Mouse (Mus musculus) embryo, embryonic 11.5 days (tissue): ENCODE data around the gene Hspg2.
"Not testable (repeated sequence)": the region's sequence is repeated elsewhere in the genome, so short reads cannot be mapped to it uniquely, and the experiment has no call there.

ENCODE experiments used
- DNase-seq: peaks from one replicate; pipeline ENCODE4 v3.0.0-alpha.2; 2012; ENCODE audit warnings: low read depth, low spot score

Hspg2 gene

DNA sequence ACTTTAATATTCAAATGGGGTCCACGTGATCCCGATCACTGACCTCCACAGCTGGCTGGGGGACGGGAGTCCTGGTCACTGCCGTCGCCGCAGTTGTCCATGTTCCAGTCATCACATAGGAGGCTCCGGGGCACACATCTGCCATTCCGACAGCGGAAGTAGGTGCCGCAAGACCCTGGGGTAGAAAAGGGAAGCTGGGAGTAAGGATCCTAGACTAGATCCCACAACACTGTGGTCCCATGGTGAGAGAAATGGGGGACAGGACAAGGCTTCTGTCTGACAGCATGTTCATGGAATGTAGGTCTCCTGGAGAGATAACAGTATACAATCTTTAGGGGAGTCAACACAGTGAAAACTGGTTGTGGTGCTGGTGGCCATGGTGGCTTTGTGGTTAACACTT, 105.9 kb downstream of the Hspg2 start, which contains the start of gene Ldlrad2:
Gene Ldlrad2, minus strand, starts transcription at position 101 of the 400 bp plus-strand sequence.
- DNase-seq, result no peak

DNA sequence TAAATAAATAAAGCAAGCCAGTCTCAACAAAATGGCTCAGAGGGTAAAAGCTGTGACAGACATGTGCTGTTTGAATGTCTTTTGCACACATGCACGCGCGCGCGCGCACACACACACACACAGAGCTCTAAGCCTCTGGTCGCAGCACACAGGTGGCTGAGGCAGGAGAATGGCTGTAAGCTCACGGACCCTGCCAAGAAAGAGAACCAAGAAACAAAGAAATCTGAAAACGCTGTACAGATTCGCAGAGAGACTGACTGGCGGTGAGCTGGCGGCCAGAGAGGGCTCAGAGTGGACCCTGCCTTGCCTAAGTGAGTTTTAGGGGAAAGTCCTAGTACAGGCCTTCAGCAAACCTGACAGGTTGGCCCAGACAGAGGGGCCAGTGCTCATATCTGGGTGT, 108.9 kb downstream of the Hspg2 start:
- no peak for DNase-seq

- peak; percentile 26 for DNase-seq
Measured at GRCm38 (mm10) chr4:137578181-137578845, 109.7 kb downstream of the Hspg2 start.

DNA sequence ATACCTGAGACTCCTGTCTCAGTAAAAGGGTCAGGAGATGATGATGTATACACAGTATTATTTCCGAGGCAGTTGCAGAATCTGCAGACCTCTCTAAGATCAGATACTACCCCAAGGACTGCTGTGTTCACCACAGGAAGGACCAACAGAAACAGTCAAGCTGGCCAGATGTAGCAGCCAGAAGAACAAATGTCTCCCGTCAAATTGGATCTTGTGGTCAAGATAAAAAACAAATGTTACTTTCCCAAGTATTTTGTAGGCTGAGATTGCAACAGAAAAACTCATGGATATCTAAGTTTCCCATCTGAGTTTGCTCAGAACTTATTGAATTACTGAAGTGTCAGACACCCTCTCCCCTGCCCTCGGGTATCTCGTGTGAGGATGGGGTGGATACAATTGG, 111.2 kb downstream of the Hspg2 start:
- DNase-seq, result no peak

- DNase-seq, result no peak
Measured at GRCm38 (mm10) chr4:137580299-137580698, 111.7 kb downstream of the Hspg2 start.

GRCm38 (mm10) chr4:137581815-137582214, 113.2 kb downstream of the Hspg2 start:
- peak; percentile 16 for DNase-seq

GRCm38 (mm10) chr4:137589095-137589494, 120.5 kb downstream of the Hspg2 start:
- DNase-seq, result not testable (repeated sequence)

DNA sequence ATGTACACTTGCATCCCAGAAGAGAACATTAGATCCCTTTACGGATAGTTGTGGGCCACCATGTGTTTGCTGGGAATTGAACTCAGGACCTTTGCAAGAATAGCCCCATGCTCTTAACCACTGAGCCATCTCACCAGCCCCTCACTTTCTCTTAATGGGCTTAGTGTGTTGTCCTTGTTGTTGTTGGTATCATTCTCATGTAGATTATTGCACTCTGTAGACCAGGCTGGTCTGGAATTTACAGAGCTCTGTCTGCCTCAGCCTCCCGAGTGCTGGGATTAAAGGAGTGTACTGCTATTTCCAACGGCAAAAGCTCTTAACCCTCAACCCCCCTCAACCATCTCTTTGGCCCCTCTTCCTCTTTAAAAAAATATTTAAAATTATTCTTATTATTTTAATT, 121.0 kb downstream of the Hspg2 start:
- DNase-seq, result no peak

DNA sequence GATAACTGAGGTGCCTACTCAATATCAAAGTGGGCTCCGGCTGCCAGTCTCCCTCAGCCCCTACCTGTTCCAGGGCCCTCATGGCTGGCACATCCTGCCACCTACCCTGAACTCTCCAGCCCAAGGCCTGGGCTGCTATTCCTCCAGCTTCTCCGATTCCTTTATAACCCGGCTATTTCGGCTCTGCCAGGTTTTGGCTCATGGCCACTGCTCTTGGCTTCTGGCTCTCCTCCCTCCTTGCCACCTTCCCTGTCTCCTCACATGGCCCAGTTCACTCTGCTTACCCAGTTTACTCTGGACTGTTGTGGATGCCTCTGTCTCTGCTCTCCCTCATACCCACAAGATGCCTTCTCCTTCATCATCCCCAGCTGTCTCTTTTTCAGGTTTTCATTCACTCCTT, 122.4 kb downstream of the Hspg2 start:
- DNase-seq, result no peak

DNA sequence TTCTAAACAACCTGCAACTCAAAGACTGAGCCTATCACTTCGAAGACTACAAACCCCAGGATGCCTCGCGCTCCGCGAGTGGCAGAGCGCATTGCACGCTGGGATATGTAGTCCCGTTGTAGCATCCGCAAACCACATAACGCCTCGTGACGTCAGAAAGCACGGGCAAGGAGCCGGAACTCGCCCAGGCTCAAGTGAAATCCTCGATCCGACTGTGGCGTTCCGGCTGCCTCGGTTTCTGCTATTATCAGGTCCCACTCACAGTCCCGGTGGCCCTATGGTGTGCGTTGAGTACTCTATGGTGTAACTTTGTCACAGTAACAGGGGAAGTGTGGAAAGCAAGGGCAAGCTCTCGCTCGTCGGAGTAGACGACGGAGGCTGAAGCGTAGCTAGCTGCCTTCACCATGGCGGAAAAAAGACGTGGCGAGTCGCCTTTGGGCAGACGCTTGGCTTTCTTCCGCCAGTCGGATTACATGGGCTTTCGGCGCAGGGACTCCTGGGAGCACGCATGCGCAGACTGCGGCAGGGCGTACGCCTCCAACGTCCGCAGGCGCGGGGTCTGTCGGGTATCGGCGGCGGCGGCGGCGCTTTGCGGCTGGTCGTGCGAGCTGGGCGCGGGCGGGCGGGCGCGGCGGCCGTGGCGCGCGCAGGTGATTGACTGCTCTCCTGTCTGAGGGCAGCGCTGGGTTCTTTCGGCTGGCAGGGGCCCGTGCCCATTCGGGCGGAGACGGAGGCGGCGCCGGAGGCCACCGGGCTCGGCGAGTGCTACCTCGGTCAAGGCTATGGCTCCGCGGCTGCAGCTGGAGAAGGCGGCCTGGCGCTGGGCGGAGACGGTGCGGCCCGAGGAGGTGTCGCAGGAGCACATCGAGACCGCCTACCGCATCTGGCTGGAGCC, 125.3 kb downstream of the Hspg2 start, which contains the start of gene Usp48:
Gene Usp48, plus strand, starts transcription at position 155 of the 895 bp plus-strand sequence.
- DNase-seq, result peak; percentile 97

GRCm38 (mm10) chr4:137594496-137595270, 126.1 kb downstream of the Hspg2 start:
- peak; percentile 24 for DNase-seq

DNA sequence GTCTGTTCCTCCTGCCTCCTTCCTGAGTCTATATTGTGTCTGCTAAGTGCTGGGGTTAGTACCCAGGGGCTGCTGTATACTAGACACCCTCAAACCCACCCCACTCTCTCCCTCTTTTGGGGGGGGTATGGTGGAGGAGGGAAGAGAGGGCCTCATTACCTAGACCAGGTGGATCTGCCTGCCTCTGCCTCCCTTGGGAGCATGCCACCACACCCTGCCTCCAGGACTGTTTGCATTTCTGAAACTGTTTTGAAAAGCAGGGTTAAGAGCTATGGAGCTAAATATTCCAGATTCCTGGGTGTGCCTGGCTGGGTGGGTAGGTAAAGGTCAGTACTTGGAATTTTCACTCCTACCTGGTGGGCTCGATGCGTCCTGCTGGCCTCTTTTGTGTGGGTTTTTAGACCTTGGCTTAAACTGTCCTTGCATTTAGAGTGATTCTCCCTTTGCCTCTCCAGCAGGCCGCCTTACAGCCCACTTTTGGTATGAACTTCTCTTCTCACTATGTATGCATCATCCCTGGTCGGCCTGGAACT, 128.6 kb downstream of the Hspg2 start:
- DNase-seq, result no peak

- no peak for DNase-seq
Measured at GRCm38 (mm10) chr4:137598577-137598976, 130.0 kb downstream of the Hspg2 start.

- no peak for DNase-seq
Measured at GRCm38 (mm10) chr4:137603449-137604171, 135.0 kb downstream of the Hspg2 start.

- no peak for DNase-seq
Measured at GRCm38 (mm10) chr4:137607023-137607422, 138.5 kb downstream of the Hspg2 start.

DNA sequence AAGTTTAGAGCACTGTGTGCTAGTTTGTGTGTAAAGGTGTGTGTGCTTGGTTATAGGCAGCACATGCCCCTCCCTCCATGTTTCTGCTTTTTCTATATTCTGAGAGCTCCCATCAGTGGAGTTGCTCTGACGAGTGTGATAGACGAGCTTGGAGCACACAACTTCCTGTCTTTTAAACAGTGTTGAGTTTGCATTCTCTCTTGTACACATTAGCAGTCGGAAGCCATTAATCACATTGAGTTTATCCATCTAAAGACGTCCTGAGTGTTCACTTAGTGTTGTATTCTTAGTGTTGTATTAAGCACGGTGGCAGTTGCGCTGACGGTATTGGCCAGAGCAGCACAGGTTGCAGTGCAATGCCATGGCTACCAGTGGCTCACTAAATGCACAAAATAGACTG, 140.7 kb downstream of the Hspg2 start:
- DNase-seq, result no peak

GRCm38 (mm10) chr4:137609702-137610101, 141.1 kb downstream of the Hspg2 start:
- DNase-seq, result no peak

DNA sequence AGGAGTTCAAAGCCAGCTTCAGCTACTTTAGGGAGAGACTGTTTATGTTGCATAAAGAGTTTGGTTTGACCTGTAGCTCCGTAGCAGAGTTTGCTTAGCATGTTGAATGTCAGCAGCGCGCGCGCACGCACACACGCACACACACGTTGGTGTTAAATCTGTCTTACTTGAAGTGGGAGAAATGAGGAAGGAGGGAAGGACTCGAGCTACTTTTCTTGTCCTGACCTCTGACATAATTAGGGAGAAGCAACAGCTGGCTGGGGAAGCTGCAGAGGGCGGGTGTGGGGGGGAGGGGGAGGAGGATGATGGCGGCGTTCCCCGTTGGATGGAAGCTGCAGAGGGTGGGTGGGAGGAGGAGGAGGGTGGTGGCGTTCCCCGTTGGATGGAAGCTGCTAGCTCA, 141.7 kb downstream of the Hspg2 start:
- no peak for DNase-seq
